Mouse (Mus musculus) testis, adult 2 months (tissue): ENCODE data around the gene Prkn.

Experiments
- CTCF ChIP-seq: fragments of 200-500 bp; IDR thresholded peaks from 2 replicates; pipeline ENCODE4 v1.5.1; 2012; ENCODE audit warnings: low read depth, mild to moderate bottlenecking, inconsistent platforms, low read length, moderate library complexity; ENCODE audit not compliant: control insufficient read depth, insufficient read depth, insufficient replicate concordance
- POLR2A ChIP-seq: fragments of 200-500 bp; IDR thresholded peaks from 2 replicates; pipeline ENCODE4 v1.6.1; 2012; ENCODE audit warnings: low read depth, mild to moderate bottlenecking, inconsistent platforms, low read length, moderate library complexity; ENCODE audit not compliant: control insufficient read depth

- TF ChIP-seq CTCF (no peak), POLR2A (no peak)
Measured at GRCm38 (mm10) chr17:10806692-10807091, 33.5 kb upstream of the Prkn start.
